Mouse (Mus musculus) CH12.LX (cell line): ENCODE results near the gene Mcrip1. TPM values are rescaled to one million over a fixed set of nuclear protein-coding genes. Genes with fewer than 3 reads are reported as not detected.

Experiments
- DNase-seq: peaks from one replicate; pipeline ENCODE4 v3.0.0-alpha.2; 2013; ENCODE audit errors: extremely low read depth
- H3K27ac ChIP-seq: 2 replicates; pipeline ENCODE4 v1.5.1; 2012; ENCODE audit warnings: low read depth, mild to moderate bottlenecking, control low read depth, moderate library complexity; ENCODE audit not compliant: insufficient read depth
- H3K27me3 ChIP-seq: replicated peaks from 2 replicates; pipeline ENCODE3; 2012; ENCODE audit warnings: inconsistent platforms
- H3K36me3 ChIP-seq, 2 experiments: replicated peaks in 1 of 2; 2 replicates each; pipeline versions ENCODE3 to v1.6.1; 2012; ENCODE audit warnings: inconsistent platforms in 1 of 2, low read length in 1 of 2, mild to moderate bottlenecking in 1 of 2, mixed read lengths in 1 of 2, moderate library complexity in 1 of 2; ENCODE audit not compliant: control insufficient read depth in 1 of 2, insufficient read depth in 1 of 2
- H3K4me1 ChIP-seq, 2 experiments: 2 replicates each; pipeline ENCODE4 v1.6.1; 2012; ENCODE audit warnings: inconsistent platforms in 1 of 2, moderate library complexity in 1 of 2; ENCODE audit not compliant: insufficient read depth in 2 of 2, control insufficient read depth in 1 of 2
- H3K4me2 ChIP-seq: 2 replicates; pipeline ENCODE4 v1.6.1; 2012; ENCODE audit warnings: low read depth, mild to moderate bottlenecking, control low read depth; ENCODE audit not compliant: poor library complexity, insufficient read depth, severe bottlenecking
- H3K4me3 ChIP-seq, 3 experiments: fragments of 150-350 bp in 1 of 3; sonication (generic) in 1 of 3; replicated peaks in 1 of 3; 2 replicates each; pipeline versions ENCODE3 to v1.5.1; 2011 to 2012; ENCODE audit warnings: low read depth in 2 of 3, low read length in 2 of 3, mild to moderate bottlenecking in 2 of 3, moderate library complexity in 2 of 3, control low read depth in 1 of 3, improper control_type of control experiment in 1 of 3, inconsistent platforms in 1 of 3, mixed read lengths in 1 of 3; ENCODE audit not compliant: poor library complexity in 1 of 3
- H3K79me2 ChIP-seq: replicated peaks from 2 replicates; pipeline ENCODE4 v1.6.1; 2012; ENCODE audit warnings: mild to moderate bottlenecking, moderate library complexity; ENCODE audit not compliant: control insufficient read depth, poor library complexity, insufficient read depth, severe bottlenecking; ENCODE audit errors: extremely low read depth
- H3K9ac ChIP-seq: 2 replicates; pipeline ENCODE4 v1.6.1; 2012; ENCODE audit warnings: low read depth, mild to moderate bottlenecking, control low read depth, moderate library complexity; ENCODE audit not compliant: insufficient read depth
- H3K9me3 ChIP-seq: replicated peaks from 2 replicates; pipeline ENCODE3; 2012; ENCODE audit warnings: low read length, inconsistent platforms, mixed read lengths
- CHD2 ChIP-seq: IDR thresholded peaks from 2 replicates; pipeline ENCODE4 v1.6.1; 2011; ENCODE audit warnings: low read length, improper control_type of control experiment
- CTCF ChIP-seq, 2 experiments: IDR thresholded peaks in 1 of 2; conservative IDR thresholded peaks in 1 of 2; 2 replicates each; pipeline ENCODE4 v1.5.1; 2011 to 2012; ENCODE audit warnings: low read depth in 2 of 2, low read length in 2 of 2, improper control_type of control experiment in 1 of 2, inconsistent platforms in 1 of 2, mild to moderate bottlenecking in 1 of 2, moderate library complexity in 1 of 2
- E2F4 ChIP-seq: IDR thresholded peaks from 2 replicates; pipeline ENCODE4 v1.6.1; 2011; ENCODE audit warnings: low read depth, low read length, improper control_type of control experiment; ENCODE audit not compliant: insufficient replicate concordance
- ELF1 ChIP-seq: IDR thresholded peaks from 2 replicates; pipeline ENCODE4 v1.6.1; 2014; ENCODE audit warnings: low read depth, mild to moderate bottlenecking, inconsistent platforms, low read length, improper control_type of control experiment
- EP300 ChIP-seq: IDR thresholded peaks from 2 replicates; pipeline ENCODE4 v1.6.1; 2011; ENCODE audit warnings: low read length, improper control_type of control experiment
- GABPA ChIP-seq: IDR thresholded peaks from 2 replicates; pipeline ENCODE4 v1.6.1; 2012; ENCODE audit warnings: low read depth, low read length, improper control_type of control experiment, inconsistent platforms; ENCODE audit not compliant: insufficient replicate concordance
- HCFC1 ChIP-seq: IDR thresholded peaks from 2 replicates; pipeline ENCODE4 v1.6.1; 2012; ENCODE audit warnings: low read depth, mild to moderate bottlenecking, inconsistent platforms, low read length, improper control_type of control experiment
- JUN ChIP-seq: IDR thresholded peaks from 2 replicates; pipeline ENCODE4 v1.6.1; 2011; ENCODE audit warnings: low read depth, mild to moderate bottlenecking, low read length, improper control_type of control experiment, moderate library complexity; ENCODE audit not compliant: insufficient read depth
- JUND ChIP-seq: conservative IDR thresholded peaks from 2 replicates; pipeline ENCODE4 v1.6.1; 2011; ENCODE audit warnings: low read depth, low read length, improper control_type of control experiment
- KAT2A ChIP-seq: IDR thresholded peaks from 2 replicates; pipeline ENCODE4 v1.6.1; 2012; ENCODE audit warnings: low read length, improper control_type of control experiment, inconsistent platforms; ENCODE audit not compliant: insufficient replicate concordance
- MAFK ChIP-seq: IDR thresholded peaks from 2 replicates; pipeline ENCODE4 v1.6.1; 2011; ENCODE audit warnings: low read length, improper control_type of control experiment; ENCODE audit not compliant: insufficient replicate concordance
- MAZ ChIP-seq: IDR thresholded peaks from 2 replicates; pipeline ENCODE4 v1.6.1; 2012; ENCODE audit warnings: low read depth, mild to moderate bottlenecking, inconsistent platforms, low read length, improper control_type of control experiment, moderate library complexity
- MEF2A ChIP-seq: IDR thresholded peaks from 2 replicates; pipeline ENCODE4 v1.6.1; 2014; ENCODE audit warnings: low read depth, mild to moderate bottlenecking, inconsistent platforms, low read length, improper control_type of control experiment, borderline replicate concordance
- MXI1 ChIP-seq: IDR thresholded peaks from 2 replicates; pipeline ENCODE4 v1.6.1; 2011; ENCODE audit warnings: mild to moderate bottlenecking, low read depth, low read length, improper control_type of control experiment
- NELFE ChIP-seq: IDR thresholded peaks from 2 replicates; pipeline ENCODE4 v1.6.1; 2011; ENCODE audit warnings: low read depth, low read length, improper control_type of control experiment
- NRF1 ChIP-seq: IDR thresholded peaks from 2 replicates; pipeline ENCODE4 v1.6.1; 2014; ENCODE audit warnings: low read depth, mild to moderate bottlenecking, inconsistent platforms, low read length, improper control_type of control experiment, moderate library complexity
- PAX5 ChIP-seq: IDR thresholded peaks from 2 replicates; pipeline ENCODE4 v1.6.1; 2012; ENCODE audit warnings: low read length, inconsistent platforms, mixed read lengths
- POLR2AphosphoS2 ChIP-seq: IDR thresholded peaks from 2 replicates; pipeline ENCODE4 v1.6.1; 2011; ENCODE audit warnings: low read depth, low read length, improper control_type of control experiment
- RAD21 ChIP-seq: IDR thresholded peaks from 2 replicates; pipeline ENCODE4 v1.6.1; 2011; ENCODE audit warnings: low read depth, mild to moderate bottlenecking, low read length, improper control_type of control experiment, moderate library complexity
- SIN3A ChIP-seq: IDR thresholded peaks from 2 replicates; pipeline ENCODE4 v1.6.1; 2012; ENCODE audit warnings: low read length, improper control_type of control experiment, inconsistent platforms
- SMC3 ChIP-seq: IDR thresholded peaks from 2 replicates; pipeline ENCODE4 v1.6.1; 2011; ENCODE audit warnings: low read depth, low read length, improper control_type of control experiment
- TBP ChIP-seq: conservative IDR thresholded peaks from 2 replicates; pipeline ENCODE4 v1.6.1; 2011; ENCODE audit warnings: low read depth, low read length, improper control_type of control experiment
- TCF12 ChIP-seq: IDR thresholded peaks from 2 replicates; pipeline ENCODE4 v1.6.1; 2014; ENCODE audit warnings: low read depth, mild to moderate bottlenecking, inconsistent platforms, low read length, improper control_type of control experiment
- UBTF ChIP-seq: IDR thresholded peaks from 2 replicates; pipeline ENCODE4 v1.6.1; 2012; ENCODE audit warnings: low read depth, mild to moderate bottlenecking, inconsistent platforms, low read length, improper control_type of control experiment, moderate library complexity
- USF1 ChIP-seq: IDR thresholded peaks from 2 replicates; pipeline ENCODE4 v1.6.1; 2014; ENCODE audit warnings: low read depth, mild to moderate bottlenecking, inconsistent platforms, low read length, improper control_type of control experiment
- USF2 ChIP-seq: conservative IDR thresholded peaks from 2 replicates; pipeline ENCODE4 v1.6.1; 2011; ENCODE audit warnings: low read depth, low read length, improper control_type of control experiment
- ZKSCAN1 ChIP-seq: IDR thresholded peaks from 2 replicates; pipeline ENCODE4 v1.6.1; 2012; ENCODE audit warnings: low read depth, inconsistent platforms, low read length, improper control_type of control experiment, borderline replicate concordance
- ZMIZ1 ChIP-seq: IDR thresholded peaks from 2 replicates; pipeline ENCODE4 v1.6.1; 2012; ENCODE audit warnings: low read depth, mild to moderate bottlenecking, inconsistent platforms, low read length, improper control_type of control experiment
- ZNF384 ChIP-seq: IDR thresholded peaks from 2 replicates; pipeline ENCODE4 v1.6.1; 2012; ENCODE audit warnings: low read depth, low read length, improper control_type of control experiment, inconsistent platforms
- dilution Hi-C: fragments of 300-500 bp; cut with MboI; formaldehyde crosslinking; loops from 2 replicates; pipeline ENCODE4 v1.14.3; 2020; ENCODE audit warnings: low sequenced_read_pairs; ENCODE audit not compliant: extremely low pct_unique_long_range_greater_than_20kb, extremely low pct_ligation_motif_present
- in situ Hi-C: fragments of 300-500 bp; cut with MboI; formaldehyde crosslinking; loops from 3 replicates; pipeline ENCODE4 v1.14.3; 2019; ENCODE audit warnings: low sequenced_read_pairs, low pct_ligation_motif_present, low pct_unique_long_range_greater_than_20kb, mixed read lengths
- polyA plus RNA-seq: library from polyadenylated mRNA; unstranded; fragments of >175 nt; gene quantifications from 2 replicates; pipeline ENCODE4 v1.2.1, GENCODE M21; 2012; ENCODE audit warnings: low read depth; ENCODE audit not compliant: insufficient read length
- total RNA-seq, 2 experiments: library from RNA; depleted of rRNA; stranded (reverse); fragments of 300-350 nt in 1 of 2; fragments of >200 nt in 1 of 2; gene quantifications; 2 replicates each; pipeline ENCODE4 v1.2.3; 2012 to 2014

The Mcrip1 gene
- total and polyA plus RNA-seq, 3 experiments, result 39.6 to 66.5 (median 46.2) TPM

GRCm38 (mm10) chr11:120512790-120513453, 36.6 kb downstream of the Mcrip1 start:
- peaks cover 5 to 19% of the 10 kb centered on the region in 2 experiments for H3K4me1 ChIP-seq
- H3K27ac ChIP-seq, result no peak overlapping the region
- DNase-seq, result no peak
- H3K79me2 ChIP-seq, result no peaks in the 10 kb centered on the region
- H3K9me3 ChIP-seq, result peaks cover 3% of the 10 kb centered on the region
- peaks cover 2% of the 10 kb centered on the region for H3K27me3 ChIP-seq
- in situ Hi-C loops, result no loop called here
- no peak overlapping the region for H3K4me2 ChIP-seq
- no peak for TF ChIP-seq USF2
- TF ChIP-seq NELFE, result no peak
- TF ChIP-seq MAFK, result no peak
- TF ChIP-seq MEF2A, result no peak
- no peak for TF ChIP-seq NRF1
- no peak for TF ChIP-seq RAD21
- TF ChIP-seq ELF1, result no peak
- no peak for TF ChIP-seq POLR2AphosphoS2
- TF ChIP-seq JUND, result no peak
- no peak for TF ChIP-seq E2F4
- TF ChIP-seq KAT2A, result no peak
- no peak for TF ChIP-seq PAX5
- no peak for TF ChIP-seq ZMIZ1
- TF ChIP-seq TCF12, result no peak
- TF ChIP-seq MXI1, result no peak
- no peak for TF ChIP-seq TBP
- TF ChIP-seq ZNF384, result no peak
- TF ChIP-seq EP300, result no peak
- TF ChIP-seq ZKSCAN1, result no peak
- no peak overlapping the region for H3K4me3 ChIP-seq
- H3K36me3 ChIP-seq, result no peaks in the 10 kb centered on the region
- dilution Hi-C loops, result no loop called here
- H3K9ac ChIP-seq, result no peak overlapping the region

DNA sequence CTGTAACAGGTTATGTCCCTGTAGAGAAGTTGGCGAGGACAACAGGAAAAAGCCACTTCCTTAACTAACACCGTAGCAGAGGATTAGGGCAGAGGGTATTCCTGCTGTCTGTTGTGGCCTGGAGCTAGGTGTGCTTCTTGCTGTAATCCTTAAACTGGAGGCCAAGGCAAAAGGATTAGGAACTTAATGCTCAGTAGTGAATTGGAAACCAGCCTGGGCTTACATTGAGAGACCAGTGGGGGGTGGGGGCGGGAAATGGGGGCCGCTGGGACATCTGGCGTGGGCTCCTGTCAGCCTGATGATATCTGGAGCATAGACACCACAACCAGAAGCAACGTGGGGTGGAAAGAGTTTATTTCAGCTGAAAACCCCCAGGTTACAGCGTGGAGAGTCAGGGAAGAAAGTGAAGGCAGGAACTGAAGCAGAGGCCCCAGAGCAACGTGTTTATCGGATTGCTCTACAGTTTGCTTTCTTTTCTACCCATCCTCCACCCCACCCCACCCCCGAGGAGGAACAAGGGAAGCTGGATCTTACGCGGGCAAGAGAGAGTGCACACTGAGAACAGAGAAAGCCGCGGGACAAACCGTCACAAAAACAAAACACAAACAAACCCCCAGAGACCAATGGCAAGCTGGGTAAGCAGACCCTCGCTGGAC, 39.0 kb downstream of the Mcrip1 start:
- Histone ChIP-seq H3K36me3 (no peaks in the 10 kb centered on the region), H3K4me3 (peak overlapping the region; percentile 7 to 30 (median 25)), H3K79me2 (no peaks in the 10 kb centered on the region), H3K4me1 (peaks cover 5 to 17% of the 10 kb centered on the region in 2 experiments), H3K9ac (peak overlapping the region; percentile 59), H3K9me3 (peaks cover 3% of the 10 kb centered on the region), H3K27ac (no peak overlapping the region), H3K4me2 (peak overlapping the region; percentile 78), H3K27me3 (peaks cover 2% of the 10 kb centered on the region)
- dilution Hi-C loops (no loop called here), in situ Hi-C loops (no loop called here)
- peak; percentile 61 for DNase-seq
- no peak for TF ChIP-seq PAX5
- no peak for TF ChIP-seq HCFC1
- no peak; the same call in 1 of the 2 replicates for TF ChIP-seq SIN3A
- TF ChIP-seq CHD2, result peak; percentile 90
- TF ChIP-seq NRF1, result no peak
- TF ChIP-seq MXI1, result peak; percentile 19; the same call in 1 of the 2 replicates
- TF ChIP-seq ZKSCAN1, result no peak
- TF ChIP-seq POLR2AphosphoS2, result no peak
- 0 out of 2 replicates have a peak, but pooled peaks have one; percentile 18 for TF ChIP-seq UBTF
- no peak for TF ChIP-seq JUN
- TF ChIP-seq USF1, result no peak
- no peak for TF ChIP-seq MAFK
- TF ChIP-seq CTCF (conservative IDR thresholded peaks at IDR 0.05 in 1 of 2, IDR thresholded peaks at IDR 0.05 in 1 of 2; ENCODE audit: low read depth in 2 of 2, low read length in 2 of 2), result no peak
- 0 out of 2 replicates have a peak, but pooled peaks have one; percentile 32 for TF ChIP-seq MEF2A
- TF ChIP-seq USF2, result no peak
- TF ChIP-seq ZNF384, result no peak
- TF ChIP-seq GABPA, result no peak
- no peak for TF ChIP-seq SMC3
- peak; percentile 18; the same call in 1 of the 2 replicates for TF ChIP-seq TCF12
- TF ChIP-seq ZMIZ1, result no peak; the same call in 1 of the 2 replicates
- peak; percentile 51; the same call in 1 of the 2 replicates for TF ChIP-seq MAZ
